Mouse (Mus musculus) cortical plate, adult 2 months (tissue): ENCODE results near the gene Khk.

Source experiments
- CTCF ChIP-seq: fragments of 200-500 bp; IDR thresholded peaks from 2 replicates; pipeline ENCODE4 v1.5.1; 2011; ENCODE audit warnings: mild to moderate bottlenecking, control low read depth, low read length; ENCODE audit not compliant: insufficient read depth; ENCODE audit errors: extremely low read depth
- POLR2A ChIP-seq: fragments of 200-500 bp; IDR thresholded peaks from 2 replicates; pipeline ENCODE4 v1.6.1; 2011; ENCODE audit warnings: mild to moderate bottlenecking, low read length, control low read depth; ENCODE audit not compliant: insufficient read depth; ENCODE audit errors: extremely low read depth

GRCm38 (mm10) chr5:30959198-30959854 lies 38.1 kb downstream of the Khk start:
- TF ChIP-seq CTCF (no peak), POLR2A (no peak)
